Mouse (Mus musculus): Measurements from ENCODE around the gene Klc1.

Gene Klc1

GRCm38 (mm10) chr12:111813766-111814617 lies 55.3 kb downstream of the Klc1 start, which contains the start of the genes Xrcc3 and Zfyve21:
Xrcc3 (minus strand) TSS chr12:111813873.
Zfyve21 (plus strand) TSS chr12:111814170.
- DNase-seq (ENCODE audit: low spot score in 2 of 2): peak; percentile 97 to 99

DNA sequence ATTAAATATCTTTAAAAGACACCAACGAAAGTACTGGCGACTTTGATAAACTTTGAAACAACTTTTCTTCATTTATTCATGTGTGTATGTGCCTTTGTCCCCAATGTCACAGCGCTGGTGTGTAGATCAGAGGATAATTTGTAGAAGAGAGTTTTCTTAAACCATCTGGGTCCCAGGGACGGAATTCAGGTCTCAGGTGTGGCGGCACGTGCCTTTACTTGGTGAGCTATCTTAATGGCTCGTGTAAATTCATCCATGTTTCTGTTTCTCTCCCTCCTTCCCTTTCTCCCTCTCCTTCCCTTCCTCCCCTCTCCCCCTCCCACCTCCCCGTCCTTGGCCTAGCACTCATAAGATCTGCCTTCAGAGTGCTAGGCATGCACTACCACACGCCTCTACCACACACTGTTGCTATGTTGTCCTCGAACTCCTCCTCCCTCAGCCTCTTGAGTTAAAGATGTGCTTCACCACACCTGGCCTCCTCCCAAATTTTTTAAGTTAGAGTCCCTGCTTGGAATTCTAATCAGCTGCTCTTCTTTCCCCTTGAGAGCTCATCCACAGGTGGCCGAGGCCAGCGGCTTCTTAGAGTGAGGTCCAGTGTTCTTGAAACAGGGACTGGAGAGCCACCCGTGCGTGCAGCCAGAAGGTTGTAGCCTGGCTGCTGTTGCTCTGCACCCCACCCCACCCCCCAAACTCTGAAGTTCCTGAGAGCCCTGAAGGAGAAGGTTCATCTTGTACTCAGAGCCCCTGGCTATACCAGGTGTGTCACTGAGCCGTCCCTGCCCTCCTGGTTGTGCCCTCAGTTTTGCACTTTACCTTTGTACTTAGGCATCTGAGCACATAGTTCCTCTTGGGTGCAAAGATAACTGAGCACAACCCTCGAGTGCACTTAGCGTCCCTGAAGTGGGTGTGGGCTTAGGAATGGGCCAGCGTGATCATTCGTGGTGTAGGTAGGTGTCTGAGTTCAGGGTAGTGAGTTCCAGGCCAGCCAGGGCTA lies 56.4 kb downstream of the Klc1 start:
- DNase-seq (ENCODE audit: low spot score in 2 of 2): no peak

DNA sequence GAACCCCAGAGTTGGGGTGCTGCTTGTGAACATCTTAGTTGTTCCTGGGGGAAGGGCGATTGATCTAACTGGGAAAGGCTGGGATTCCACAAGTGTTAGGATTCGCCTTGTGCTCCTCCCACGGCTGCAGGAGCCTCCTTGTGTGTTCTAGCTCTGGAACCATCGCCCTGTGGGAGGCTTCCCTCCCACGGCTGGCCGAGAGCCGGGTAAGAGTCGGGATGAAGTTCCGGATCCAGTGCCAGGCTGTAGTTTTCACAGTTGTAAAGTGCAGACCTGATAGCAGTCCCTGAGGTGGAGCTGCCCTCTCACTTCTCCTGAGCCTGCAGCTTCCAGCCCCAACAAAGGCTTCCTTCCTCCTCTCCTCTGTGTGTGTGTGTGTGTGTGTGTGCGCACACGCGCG lies 57.9 kb downstream of the Klc1 start:
- peak in 1 of 2 experiments; percentile 42 for DNase-seq (ENCODE audit: low spot score in 2 of 2)

DNA sequence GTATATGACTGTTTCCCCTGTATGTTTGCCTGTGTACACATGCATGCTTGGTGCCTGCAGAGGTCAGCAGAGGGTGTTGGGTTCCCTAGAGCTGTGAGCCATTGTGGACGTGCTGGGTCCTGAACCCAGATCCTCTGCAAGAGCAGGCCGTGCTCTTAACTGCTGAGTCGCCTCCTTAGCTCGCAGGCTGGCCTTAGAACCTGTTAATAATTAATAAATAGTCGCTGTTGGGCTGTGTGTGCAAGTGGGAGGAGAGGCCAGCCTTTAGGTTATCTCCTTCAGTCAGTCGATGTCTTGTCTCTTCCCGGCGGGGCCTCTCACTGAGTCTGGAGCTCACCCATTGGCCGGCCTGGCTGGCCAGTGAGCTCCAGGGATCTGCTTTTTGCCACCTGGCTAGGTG lies 58.3 kb downstream of the Klc1 start:
- no peak for DNase-seq (ENCODE audit: low spot score in 2 of 2)

DNA sequence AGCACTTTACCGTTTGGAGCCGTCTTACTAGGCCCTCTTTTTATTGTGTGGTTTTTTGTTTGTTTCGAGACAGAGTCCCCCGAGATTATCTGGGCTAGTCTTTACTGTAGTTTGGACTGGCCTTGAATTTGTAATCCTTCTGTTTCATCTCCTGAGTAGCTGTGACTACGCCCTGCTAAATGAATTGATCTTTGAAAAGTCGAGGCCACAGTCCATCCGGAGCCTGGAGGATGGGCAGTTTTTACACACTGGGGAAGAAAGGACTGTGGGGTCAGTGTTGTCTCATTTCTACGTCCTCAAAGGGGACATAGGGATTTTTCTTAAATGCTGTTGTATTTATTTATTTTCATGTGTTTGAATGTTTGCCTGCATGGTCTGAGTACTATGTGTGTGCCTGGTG lies 59.3 kb downstream of the Klc1 start:
- no peak for DNase-seq (ENCODE audit: low spot score in 2 of 2)

DNA sequence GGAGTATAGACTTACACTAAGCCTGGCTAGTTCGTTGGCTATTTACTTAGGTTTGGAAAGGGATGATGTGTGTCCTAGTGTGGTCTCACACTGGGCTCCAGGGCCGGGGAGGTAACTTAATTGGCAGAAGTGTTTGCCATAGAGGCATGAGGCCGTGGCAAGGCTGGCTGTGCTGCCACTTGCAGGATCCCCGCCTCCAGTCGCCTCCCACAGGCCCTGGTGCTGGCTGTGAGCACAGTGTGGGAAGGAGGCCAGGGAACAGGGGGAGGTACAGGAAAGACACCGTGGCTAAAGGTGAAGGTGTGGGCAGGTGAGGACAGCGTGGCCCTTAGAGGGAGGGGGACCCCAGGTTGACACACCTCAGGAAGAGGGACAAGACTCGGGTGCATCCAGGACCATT lies 61.3 kb downstream of the Klc1 start:
- no peak for DNase-seq (ENCODE audit: low spot score in 2 of 2)

GRCm38 (mm10) chr12:111820708-111821107 lies 62.1 kb downstream of the Klc1 start:
- no peak for DNase-seq (ENCODE audit: low spot score in 2 of 2)

DNA sequence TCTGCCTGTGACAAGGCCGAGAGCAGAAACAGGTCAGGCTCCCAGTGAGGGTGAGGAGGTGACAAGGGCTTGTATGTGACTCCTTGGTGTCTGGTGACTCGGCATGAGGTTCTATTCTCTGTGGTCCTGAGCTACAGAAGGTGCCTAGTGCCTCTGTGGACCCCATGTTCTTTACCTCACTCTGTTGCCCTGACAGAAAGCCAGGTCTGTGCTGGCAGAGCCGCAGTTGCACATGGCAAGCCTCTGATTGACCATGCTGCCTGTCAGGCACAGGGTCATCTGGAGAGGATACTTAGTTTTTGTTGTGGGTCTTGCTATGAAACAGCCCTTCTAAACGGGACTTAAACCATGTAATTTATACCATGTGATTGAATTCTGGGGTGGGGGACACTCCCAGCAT lies 63.3 kb downstream of the Klc1 start:
- DNase-seq (ENCODE audit: low spot score in 2 of 2): no peak

DNA sequence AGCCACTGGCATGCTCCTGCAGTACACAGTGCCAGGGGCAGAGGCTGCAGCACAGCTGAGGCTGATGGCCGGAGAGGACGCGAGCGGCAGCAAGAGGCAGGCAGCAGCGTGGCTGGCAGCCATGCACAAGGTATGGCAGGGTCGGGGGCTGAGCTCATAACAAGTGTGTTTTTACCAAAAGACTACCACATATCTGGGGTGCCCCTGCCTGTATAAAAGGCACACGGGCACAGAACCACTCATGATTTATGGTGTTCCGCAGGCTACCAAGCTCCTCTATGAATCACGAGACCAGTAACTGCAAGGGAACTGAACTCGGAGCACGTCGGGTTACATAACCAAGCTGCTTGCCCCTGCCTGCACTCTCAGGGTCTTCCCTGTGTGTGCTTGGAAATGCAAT lies 68.9 kb downstream of the Klc1 start:
- no peak for DNase-seq (ENCODE audit: low spot score in 2 of 2)

DNA sequence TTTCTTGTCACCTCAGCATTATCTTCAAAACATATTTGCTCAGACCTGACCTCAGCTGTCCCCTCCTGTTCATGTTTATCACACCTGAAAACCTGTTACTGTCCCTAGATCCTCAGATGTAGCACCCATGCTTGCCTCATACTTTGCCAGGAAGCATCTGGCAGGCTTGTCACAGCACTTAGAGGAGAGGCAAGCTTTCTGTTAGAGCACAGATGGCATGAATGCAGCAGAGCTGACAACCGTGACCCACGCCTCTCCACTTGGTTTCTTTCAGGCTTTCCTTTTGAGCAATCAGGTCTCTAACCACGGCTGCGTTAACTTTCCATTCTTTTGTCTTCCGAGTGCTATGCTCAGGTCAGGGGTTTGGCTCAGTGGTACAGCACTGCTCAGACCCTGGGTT lies 70.8 kb downstream of the Klc1 start:
- DNase-seq (ENCODE audit: low spot score in 2 of 2): no peak

DNA sequence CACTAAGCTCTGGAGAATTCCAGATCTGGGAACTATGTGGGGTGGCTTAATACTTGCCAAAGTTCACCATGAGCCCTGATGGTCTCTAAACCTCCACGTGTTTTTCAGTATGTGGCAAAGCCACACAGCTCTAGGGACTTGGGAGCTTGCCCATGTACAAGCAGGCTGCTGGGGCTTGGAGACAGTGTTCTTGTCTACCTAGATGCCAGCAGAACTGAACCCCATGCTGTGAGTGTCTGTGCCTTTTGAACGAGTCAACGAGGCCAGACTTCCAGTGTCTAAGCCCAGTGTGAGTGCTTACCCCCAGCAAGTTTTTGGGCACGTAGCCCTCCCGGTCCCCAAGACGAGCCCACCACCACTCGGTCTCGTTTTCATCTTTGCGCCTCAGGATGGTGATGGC lies 71.3 kb downstream of the Klc1 start:
- no peak for DNase-seq (ENCODE audit: low spot score in 2 of 2)

- DNase-seq (ENCODE audit: low spot score in 2 of 2): no peak
Observed at GRCm38 (mm10) chr12:111830375-111830774, 71.7 kb downstream of the Klc1 start.

DNA sequence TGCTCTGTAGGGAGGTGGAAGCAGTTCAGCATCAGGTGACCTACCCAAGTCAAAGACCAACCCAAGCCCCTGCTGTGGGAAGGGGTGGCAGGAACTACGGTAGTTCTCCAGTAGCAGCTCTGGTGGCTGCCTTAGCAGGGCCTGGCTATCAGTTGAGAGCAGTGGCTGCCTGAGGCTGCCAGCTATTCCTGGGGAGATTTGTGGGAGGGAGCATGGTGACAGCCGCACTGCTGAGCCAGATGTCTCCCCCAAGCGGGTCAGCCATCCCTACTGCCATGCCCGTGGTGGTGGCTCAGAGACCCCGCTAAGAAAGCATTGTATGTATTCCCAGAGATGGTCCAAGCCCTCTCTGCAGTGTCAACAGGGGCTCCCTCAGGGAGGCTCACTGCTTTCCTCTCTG lies 74.0 kb downstream of the Klc1 start:
- DNase-seq (ENCODE audit: low spot score in 2 of 2): no peak

GRCm38 (mm10) chr12:111833457-111833856 lies 74.8 kb downstream of the Klc1 start:
- no peak for DNase-seq (ENCODE audit: low spot score in 2 of 2)

GRCm38 (mm10) chr12:111842565-111843433 lies 84.2 kb downstream of the Klc1 start:
- DNase-seq (ENCODE audit: low spot score in 2 of 2): no peak

DNA sequence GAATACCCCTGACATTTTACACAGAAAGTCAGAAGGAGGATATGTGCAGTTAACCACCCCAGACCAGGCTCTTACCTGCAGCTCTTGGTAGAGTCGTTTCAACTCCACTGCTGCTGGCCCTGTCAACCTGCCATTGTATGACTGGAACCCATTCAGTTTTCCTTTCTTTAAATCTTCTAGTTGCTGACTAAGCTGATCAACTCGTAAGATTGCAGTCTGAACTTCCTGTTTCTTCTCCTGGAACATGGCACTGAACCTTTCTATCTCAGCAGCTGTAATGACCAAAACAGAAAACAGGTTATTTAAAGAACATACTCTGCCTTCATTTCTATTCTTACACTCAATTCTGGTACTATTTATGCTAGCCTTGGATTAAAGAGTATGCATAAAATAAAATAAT lies 84.8 kb downstream of the Klc1 start:
- DNase-seq (ENCODE audit: low spot score in 2 of 2): no peak

GRCm38 (mm10) chr12:111845953-111846352 lies 87.3 kb downstream of the Klc1 start:
- no peak for DNase-seq (ENCODE audit: low spot score in 2 of 2)

DNA sequence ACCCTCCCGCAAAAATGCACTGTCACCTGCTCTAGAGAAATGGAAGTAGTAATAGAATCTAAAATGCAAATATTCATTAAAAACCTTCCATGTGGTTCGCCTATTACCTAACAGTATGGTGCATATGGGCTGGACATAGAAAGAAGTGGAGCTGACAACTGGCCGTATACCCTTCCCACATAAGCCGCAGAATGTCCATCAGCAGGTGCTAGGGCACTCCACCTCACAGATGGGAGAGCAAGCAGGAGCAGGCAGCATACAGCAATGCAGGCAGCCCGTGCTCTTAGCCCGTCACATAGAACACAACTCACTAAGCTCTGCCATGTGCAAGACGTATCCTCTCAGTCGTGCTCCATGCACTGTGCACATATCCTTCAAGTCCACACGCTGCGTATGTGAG lies 88.2 kb downstream of the Klc1 start:
- no peak for DNase-seq (ENCODE audit: low spot score in 2 of 2)

GRCm38 (mm10) chr12:111848300-111848798 lies 89.7 kb downstream of the Klc1 start:
- DNase-seq (ENCODE audit: low spot score in 2 of 2): no peak

GRCm38 (mm10) chr12:111851235-111851634 lies 92.6 kb downstream of the Klc1 start:
- DNase-seq (ENCODE audit: low spot score in 2 of 2): no peak

- DNase-seq (ENCODE audit: low spot score in 2 of 2): no peak
Observed at GRCm38 (mm10) chr12:111851745-111852144, 93.1 kb downstream of the Klc1 start.
